Mouse (Mus musculus): ENCODE measurements at regions not wholly inside any gene's neighbourhood (a gene's known extent, or its start where the extent isn't known, plus 50 kb on each side); places are given as distances from the start of the nearest gene placed in this dataset.

DNA sequence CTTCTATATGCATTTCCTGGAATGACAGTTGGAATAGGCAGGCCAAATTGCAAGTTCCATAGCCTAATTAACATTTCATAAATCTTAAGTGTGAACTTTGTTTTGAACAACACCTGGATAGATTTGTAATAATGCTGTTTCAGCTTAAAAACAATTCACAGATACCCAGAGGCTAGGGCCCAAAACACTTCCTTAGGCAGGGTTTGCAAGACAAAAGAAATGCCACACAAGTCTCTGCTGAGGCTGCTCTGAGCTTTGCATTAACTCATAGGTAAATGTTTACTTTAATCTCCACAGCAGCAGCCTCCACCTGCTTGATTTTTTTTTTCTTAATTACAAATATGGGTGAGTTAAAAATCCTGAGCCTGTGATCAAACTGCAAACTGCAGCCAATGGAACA, 118.4 kb downstream of the Gnat3 start:
- intact Hi-C loops (cut with DNase I): no loop called here
- no peak for DNase-seq (ENCODE audit: low spot score in 2 of 2)

DNA sequence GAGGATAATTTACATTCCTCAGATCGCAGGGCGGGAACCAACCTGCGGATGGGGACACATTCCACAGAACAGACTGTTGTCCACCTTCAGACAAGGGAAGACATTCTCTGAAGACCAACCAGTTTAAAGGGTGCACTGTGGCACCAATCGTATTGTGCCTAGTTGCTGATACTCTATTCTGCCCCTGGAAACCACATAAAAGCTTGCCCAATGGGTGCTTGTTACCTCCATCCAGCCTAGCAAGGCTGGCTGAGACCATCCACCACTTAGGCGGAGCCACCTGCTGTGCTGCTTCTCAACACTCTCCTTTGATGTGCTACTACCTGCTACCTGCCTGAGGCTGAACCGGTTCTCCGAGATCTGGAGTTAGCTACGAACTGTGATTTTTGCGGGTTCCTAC, 119.9 kb downstream of the Gnat3 start:
- no peak for DNase-seq (ENCODE audit: low spot score in 2 of 2)
- intact Hi-C loops (cut with DNase I): no loop called here

DNA sequence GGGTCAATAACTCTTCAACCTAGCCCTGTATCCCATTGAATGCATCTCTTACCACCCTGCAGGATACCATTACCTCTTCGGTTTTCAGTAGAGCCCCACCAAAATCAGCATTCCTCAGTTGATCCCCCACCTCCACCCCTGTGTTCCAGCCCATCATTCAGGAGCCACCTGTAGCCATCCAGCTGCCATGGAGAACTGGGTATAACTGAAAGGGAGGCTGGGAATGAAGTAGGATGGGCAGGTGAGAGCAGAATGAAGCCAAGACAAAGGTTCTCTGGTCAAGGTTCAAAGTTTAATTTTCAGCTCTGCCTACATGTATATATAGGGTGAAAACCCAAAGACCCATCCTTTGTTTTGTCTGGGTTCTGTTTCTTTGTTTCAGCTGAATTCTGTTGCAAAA, 121.4 kb downstream of the Gnat3 start:
- intact Hi-C loops (cut with DNase I): no loop called here
- DNase-seq (ENCODE audit: low spot score in 2 of 2): no peak

DNA sequence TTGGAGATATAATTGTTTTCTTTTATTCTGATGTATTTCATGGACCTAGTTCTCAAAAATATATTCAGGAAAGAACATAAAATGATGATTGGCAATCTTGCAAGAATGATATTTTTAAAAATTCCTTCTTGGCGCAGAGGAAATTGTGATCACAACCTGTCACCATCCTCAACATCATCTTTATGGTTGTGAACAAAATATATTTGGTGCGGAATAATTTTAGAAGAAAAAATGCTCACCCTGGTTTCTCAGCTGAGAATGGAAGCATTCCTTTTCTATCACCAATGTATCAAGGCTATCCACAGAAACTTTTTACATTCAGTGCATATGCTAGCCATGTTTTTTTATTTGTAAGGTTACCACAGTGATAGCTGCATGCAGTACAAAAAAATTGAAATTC, 123.1 kb downstream of the Gnat3 start:
- intact Hi-C loops (cut with DNase I): loop anchor here (5.0 kb wide), 1 partner anchor 277 kb away; the partner anchor contains the start of gene Gnai1
- DNase-seq (ENCODE audit: low spot score in 2 of 2): no peak

DNA sequence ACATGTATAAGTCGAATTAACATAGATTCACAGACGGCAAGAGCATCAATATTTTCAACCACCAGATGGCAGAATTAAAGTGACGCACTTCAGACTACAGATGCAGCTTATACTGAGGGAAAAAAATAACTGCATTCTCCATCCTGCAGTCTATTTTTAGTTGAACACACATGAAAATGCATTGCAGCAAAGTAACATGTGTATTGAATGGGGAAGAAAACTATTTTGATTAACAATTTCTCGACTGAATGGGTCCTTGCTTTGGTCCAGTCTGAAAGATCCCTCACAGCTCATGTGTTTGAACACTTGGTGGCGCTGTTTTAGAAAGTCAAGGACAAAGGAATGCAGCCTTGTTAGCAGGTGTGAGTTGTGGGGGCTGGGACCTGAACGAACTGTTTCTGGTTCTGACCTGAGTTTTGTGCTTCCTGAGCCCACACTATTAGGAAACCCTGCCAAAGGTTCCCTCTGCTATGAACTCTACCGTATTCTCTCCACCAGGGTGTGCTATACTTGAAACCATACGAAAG, 125.6 kb downstream of the Gnat3 start:
- DNase-seq (ENCODE audit: low spot score in 2 of 2): peak in 1 of 2 experiments; percentile 14

DNA sequence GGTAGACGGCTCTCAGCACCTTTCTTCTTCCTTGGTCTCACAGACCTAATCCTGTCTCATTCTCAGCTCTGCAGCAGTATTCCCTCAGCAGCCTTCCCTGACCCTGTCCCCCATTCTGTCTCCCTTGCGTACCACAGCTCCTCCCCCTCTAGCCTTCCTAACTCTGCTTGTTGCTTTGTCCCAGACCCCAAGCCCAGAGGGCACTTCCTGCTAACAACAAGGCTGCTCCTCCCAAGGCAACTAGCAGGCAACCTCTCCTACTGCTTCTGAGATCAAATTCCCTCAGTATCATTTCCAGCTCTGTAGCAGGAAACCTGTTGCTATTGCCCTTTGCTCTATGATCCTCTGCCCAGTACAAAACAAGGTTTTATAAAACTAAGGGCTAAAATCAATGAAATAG, 127.6 kb downstream of the Gnat3 start:
- no peak for DNase-seq (ENCODE audit: low spot score in 2 of 2)
- intact Hi-C loops (cut with DNase I): loop anchor here (5.0 kb wide), 1 partner anchor 272 kb away; the partner anchor contains the start of gene Gnai1

More for the DNA sequence above, 125.6 kb downstream of the Gnat3 start:
- intact Hi-C loops (cut with DNase I): loop anchor here (1.0 to 5.0 kb wide), 2 partner anchors 274 to 358 kb away; partner anchors contain the start of gene Gnai1

DNA sequence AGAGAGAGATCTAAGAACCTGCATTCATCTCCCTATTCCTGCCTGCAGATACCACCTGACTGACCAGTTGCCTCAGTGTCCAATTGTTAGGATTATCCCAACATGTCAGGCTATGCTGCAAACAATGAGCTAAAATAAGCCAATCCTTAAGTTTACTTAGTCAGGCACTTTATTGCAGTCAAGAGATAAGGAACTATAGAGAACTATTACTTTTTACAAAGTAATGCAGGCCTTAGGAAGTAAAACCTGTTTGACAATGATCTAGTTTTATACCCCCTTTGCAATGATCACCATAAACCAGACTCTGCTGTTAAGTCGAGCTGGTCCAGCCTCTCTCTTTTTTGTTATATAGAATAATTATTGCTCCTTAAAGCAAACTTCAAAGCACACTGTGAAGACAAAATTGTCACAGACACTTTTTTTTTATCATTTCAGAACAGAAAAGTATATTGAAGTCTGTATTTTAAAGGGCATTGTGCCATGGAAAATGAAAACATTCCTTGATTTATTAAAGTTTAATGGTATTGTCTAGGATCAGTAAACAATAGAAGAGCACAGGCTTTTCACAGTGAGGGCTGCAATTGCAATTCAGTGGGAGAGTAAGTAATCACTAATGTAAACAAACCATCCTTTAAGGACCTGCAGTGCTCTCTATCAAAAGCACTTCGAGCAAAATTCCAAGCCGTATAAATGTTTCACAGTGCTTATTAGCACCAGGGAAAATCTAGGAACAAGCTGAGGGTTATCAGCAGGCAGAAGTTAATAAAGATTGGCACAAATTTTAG, 152.7 kb downstream of the Gnat3 start:
- no peak for DNase-seq (ENCODE audit: low spot score in 2 of 2)
- intact Hi-C loops (cut with DNase I): no loop called here

DNA sequence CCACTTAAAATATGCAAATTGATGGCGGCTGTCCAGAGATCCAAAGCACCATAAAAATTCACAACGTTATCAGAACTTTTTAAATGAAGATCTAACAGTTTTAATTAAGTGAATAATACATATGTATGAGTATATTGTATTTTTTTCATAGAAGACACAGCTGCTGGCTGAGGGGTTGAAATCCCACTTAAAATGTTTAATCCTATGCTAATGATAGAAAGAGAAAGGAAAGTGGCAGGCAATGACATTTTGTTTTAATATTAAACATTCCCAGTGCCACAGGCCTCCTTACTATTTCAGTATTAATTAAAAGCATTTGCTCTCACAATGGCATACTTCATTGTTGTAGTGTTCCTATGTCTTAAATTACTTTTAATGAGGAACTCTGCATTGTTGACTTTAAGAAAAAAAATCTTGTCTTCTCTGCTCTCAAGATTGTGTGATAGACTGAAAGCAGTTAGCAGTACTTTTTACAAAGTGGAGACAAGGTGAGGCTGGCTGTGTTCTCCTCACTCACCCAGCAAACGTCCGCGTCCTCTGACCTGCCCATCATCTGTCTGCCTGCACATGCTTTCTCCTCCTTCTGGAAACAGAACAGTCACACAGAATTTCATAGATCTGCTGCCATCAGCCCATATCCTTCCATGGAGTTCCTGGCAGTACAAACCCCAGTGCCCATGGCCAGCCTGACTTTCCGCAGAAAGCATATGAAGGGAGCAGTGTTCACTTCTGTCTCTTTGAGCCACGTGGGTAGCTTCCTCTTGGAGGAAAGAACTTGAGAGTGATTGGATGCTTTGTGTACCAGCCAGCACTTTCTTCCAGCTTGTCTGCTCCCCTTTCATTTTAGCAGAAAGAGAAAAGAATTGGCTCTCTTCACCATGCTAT, 173.7 kb downstream of the Gnat3 start:
- intact Hi-C loops (cut with DNase I): no loop called here

DNA sequence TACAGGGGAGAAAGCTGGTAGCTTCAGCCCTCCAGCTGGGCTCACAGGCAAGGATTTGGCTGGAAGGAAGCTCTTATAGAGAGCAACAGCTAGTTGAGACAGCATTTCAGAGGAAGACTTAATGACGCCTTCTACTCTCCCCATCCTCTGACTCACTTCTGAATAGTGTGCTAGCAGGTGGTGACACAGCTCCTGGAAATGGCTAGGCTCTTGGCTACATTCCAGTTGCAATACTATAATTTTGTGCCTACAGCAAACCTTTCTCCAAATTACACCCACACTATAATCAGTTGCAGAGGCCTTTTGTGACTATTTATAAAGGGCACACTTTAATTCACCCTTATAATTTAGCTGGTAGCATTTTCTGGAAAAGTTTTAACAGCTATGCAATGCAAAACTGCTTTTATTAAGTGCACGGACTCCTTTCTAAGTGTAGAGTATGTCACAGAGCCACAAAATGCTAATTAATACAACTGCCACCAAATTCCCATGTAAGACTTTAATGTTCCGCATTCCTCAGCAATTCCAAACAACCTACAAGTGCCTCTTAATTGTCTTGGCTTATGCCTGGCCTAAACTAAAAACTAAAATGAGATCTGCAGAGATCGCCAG, 175.2 kb downstream of the Gnat3 start:
- intact Hi-C loops (cut with DNase I): no loop called here
- no peak for DNase-seq (ENCODE audit: low spot score in 2 of 2)

More for the DNA sequence above, 173.7 kb downstream of the Gnat3 start:
- no peak for DNase-seq (ENCODE audit: low spot score in 2 of 2)

DNA sequence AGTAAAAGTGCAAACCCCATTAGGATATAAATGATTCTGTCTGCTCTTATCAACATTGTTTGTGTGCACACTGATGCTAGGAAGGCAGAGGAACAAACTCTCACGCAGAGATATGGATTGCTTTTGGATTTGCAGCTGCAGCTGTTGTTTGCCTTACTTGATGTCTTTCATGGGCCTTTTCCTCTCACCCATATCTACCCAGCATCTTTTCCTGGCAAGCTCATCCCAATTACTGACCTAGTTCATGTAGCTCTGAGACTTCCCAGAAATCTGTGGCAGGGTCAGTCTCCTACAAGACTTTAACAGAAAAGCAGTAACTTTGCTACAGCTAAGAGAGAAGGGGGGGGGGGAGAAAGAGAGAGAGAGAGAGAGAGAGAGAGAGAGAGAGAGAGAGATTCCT, 189.9 kb downstream of the Gnat3 start:
- intact Hi-C loops (cut with DNase I): no loop called here
- no peak for DNase-seq (ENCODE audit: low spot score in 2 of 2)

DNA sequence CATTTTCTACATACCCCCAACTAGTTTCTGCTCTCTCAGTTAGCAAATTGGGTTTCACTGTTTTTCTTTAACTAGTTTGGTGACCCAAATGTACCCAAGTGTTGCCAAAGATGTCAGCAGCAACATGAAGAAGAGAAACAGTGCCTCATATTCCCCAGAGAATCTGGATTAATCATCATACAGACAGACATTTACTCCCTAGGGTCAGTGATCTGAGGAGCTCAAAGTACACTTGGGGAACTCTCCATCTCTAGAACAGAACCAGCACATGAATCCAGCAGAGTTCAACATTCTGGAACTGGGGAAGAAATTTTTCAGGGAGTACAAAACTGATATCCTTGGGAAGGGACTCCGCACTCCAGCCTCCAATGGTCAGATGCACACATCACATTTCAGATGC, 191.4 kb downstream of the Gnat3 start:
- DNase-seq (ENCODE audit: low spot score in 2 of 2): no peak
- intact Hi-C loops (cut with DNase I): no loop called here

DNA sequence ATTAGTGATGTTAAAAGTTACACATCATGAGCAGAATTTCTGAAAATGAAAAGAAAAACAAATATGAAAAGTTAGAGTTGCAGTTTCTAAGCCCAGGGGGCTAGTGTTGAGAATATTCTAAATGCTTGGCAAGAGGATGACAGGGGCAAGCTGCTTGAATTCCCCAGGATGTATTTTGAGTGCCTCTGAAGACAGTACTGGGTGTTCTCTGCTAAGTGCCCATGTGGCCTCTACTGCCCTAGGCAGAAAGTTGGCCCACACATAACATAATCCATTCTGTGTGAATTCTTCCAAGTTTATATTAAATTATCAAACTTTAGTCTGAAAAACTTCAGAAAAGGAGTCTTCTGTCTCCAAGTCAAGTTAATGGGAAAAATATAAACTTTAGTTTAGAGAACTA, 196.6 kb downstream of the Gnai1 start:
- no peak for DNase-seq (ENCODE audit: low spot score in 2 of 2)
- intact Hi-C loops (cut with DNase I): no loop called here

DNA sequence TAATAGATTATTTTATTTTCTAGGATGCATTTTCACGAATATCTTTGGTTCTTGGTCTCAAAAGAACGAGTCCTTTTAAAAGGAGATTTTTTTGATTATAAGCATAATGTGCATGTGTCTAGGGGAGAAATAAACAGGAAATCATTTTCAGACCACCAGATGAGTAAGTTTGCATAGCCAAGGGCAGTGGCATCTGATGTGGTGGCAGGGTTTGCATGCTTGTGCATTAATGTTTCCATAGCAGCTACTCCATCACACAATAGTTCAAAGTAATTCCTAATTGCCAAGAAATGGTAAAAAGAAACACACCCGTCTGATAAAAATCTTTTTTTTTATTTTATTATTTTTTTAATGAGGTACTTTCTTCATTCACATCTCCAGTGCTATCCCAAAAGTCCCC, 182.3 kb downstream of the Gnai1 start:
- DNase-seq (ENCODE audit: low spot score in 2 of 2): no peak
- intact Hi-C loops (cut with DNase I): no loop called here

DNA sequence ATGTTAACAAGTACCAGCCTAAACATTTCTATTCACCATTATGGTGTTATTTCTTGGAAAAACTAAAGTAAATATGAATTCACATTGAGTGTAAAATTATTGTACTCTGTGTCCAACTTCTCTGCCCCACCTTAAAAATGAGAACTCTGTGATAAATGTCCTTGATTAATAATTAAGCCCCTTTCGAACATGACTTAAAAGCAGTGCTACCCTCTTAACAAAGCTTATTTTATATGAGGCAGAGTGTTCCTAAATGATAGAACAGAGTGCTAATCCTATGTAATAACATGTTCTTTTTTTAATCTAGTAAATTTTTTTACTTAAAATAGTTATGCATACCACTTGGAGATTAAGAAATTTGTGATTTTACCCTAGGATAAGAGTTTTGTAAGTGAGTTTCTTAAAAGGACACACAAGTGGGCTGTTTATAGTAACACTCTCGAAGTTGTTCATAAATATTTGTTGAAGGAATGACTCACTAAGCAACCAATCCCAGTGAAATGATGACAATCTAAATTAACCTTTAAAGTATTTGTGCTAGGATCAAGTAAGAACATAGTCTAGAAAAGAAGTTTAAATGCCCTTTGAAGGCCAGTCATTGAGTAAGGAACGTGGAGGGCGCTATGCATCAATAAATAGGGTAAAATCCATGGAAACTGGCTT, 148.6 kb downstream of the Gnai1 start:
- intact Hi-C loops (cut with DNase I): no loop called here
- DNase-seq (ENCODE audit: low spot score in 2 of 2): no peak
